1 mouse cellular context compared by ENCODE assay signal in the genomic region with DNA sequence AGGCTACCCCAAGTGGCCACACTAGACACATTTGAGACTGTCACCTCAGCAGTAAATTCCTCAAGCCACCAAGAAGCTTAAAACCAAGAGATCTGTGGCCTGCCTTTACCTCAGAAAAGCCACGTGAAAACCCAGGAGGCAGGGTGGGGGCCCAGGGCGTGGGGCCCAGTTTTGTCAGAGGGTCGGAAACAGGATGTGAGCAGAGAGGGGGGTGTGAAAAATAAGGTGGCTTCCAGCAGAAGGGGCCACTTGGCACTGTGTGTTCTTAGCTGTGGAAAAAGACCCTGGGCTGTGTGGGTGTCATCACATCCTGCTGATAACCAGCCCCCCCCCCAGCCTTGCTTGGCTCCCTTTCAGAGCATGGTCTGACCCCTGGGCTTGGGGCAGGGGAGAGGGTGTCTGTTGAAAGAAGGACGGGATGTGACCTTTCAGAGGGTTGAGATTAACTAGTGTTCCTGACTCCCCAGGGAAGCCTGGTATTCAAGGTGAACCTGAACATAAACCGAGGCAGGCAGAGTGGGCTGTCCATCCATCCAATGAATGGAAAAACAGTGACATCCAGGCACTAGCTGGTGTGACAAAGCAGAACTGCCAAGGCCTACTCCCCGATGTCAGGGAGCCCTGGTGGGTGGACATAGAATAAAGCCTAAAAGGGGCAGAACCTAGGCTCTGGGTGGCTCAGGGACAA.
TF ChIP-seq lines count a peak whose summit lies in the region.

No protein-coding gene starts in this region.

TF ChIP-seq in CH12.LX, 34 proteins besides CTCF, POLR2A, EP300 and RAD21 (continued from another document):
- no peak for TF ChIP-seq PAX5 (IDR thresholded peaks at IDR 0.05; ENCODE audit: low read length)
- no peak for TF ChIP-seq KAT2A (IDR thresholded peaks at IDR 0.05; ENCODE audit: insufficient replicate concordance, low read length)
- TF ChIP-seq ZMIZ1 (IDR thresholded peaks at IDR 0.05; ENCODE audit: low read depth, low read length), result no peak
- TF ChIP-seq IRF4 (IDR thresholded peaks at IDR 0.05; ENCODE audit: low read depth, low read length), result peak; percentile 91
- no peak for TF ChIP-seq JUND (conservative IDR thresholded peaks at IDR 0.05; ENCODE audit: low read depth, low read length)
- no peak for TF ChIP-seq NRF1 (IDR thresholded peaks at IDR 0.05; ENCODE audit: low read depth, low read length)
- TF ChIP-seq MYC (IDR thresholded peaks at IDR 0.05; ENCODE audit: low read depth, low read length), result peak; percentile 58; the same call in 1 of the 2 replicates
- TF ChIP-seq MXI1 (IDR thresholded peaks at IDR 0.05; ENCODE audit: low read depth, low read length), result peak; percentile 74; the same call in 1 of the 2 replicates
- TF ChIP-seq MEF2A (IDR thresholded peaks at IDR 0.05; ENCODE audit: borderline replicate concordance, low read depth, low read length), result peak; percentile 79
- TF ChIP-seq USF2 (conservative IDR thresholded peaks at IDR 0.05; ENCODE audit: low read depth, low read length), result no peak
- peak; percentile 68; the same call in 1 of the 2 replicates for TF ChIP-seq MAX (IDR thresholded peaks at IDR 0.05; ENCODE audit: low read length)
- TF ChIP-seq ETS1 (conservative IDR thresholded peaks at IDR 0.05; ENCODE audit: low read depth, low read length), result peak; percentile 87
- no peak for TF ChIP-seq ELF1 (IDR thresholded peaks at IDR 0.05; ENCODE audit: low read depth, low read length)
- no peak for TF ChIP-seq USF1 (IDR thresholded peaks at IDR 0.05; ENCODE audit: low read depth, low read length)
- TF ChIP-seq CHD2 (IDR thresholded peaks at IDR 0.05; ENCODE audit: low read length), result peak; percentile 58; the same call in 1 of the 2 replicates
- TF ChIP-seq ZNF384 (IDR thresholded peaks at IDR 0.05; ENCODE audit: low read depth, low read length), result no peak
- TF ChIP-seq GABPA (IDR thresholded peaks at IDR 0.05; ENCODE audit: insufficient replicate concordance, low read depth, low read length), result no peak
- TF ChIP-seq HCFC1 (IDR thresholded peaks at IDR 0.05; ENCODE audit: low read depth, low read length), result no peak
- peak; percentile 90 for TF ChIP-seq BHLHE40 (IDR thresholded peaks at IDR 0.05; ENCODE audit: low read depth, low read length)
- no peak for TF ChIP-seq UBTF (IDR thresholded peaks at IDR 0.05; ENCODE audit: low read depth, low read length)
- no peak for TF ChIP-seq ZC3H11A (IDR thresholded peaks at IDR 0.05; ENCODE audit: low read depth, low read length)
- peak; percentile 96 for TF ChIP-seq MAZ (IDR thresholded peaks at IDR 0.05; ENCODE audit: low read depth, low read length)
- TF ChIP-seq CHD1 (IDR thresholded peaks at IDR 0.05; ENCODE audit: low read depth, low read length), result no peak
- peak; percentile 77 for TF ChIP-seq MAFK (IDR thresholded peaks at IDR 0.05; ENCODE audit: insufficient replicate concordance, low read length)
- no peak for TF ChIP-seq E2F4 (IDR thresholded peaks at IDR 0.05; ENCODE audit: insufficient replicate concordance, low read depth, low read length)
- TF ChIP-seq POLR2AphosphoS2 (IDR thresholded peaks at IDR 0.05; ENCODE audit: low read depth, low read length), result no peak
- no peak for TF ChIP-seq JUN (IDR thresholded peaks at IDR 0.05; ENCODE audit: insufficient read depth, low read depth, low read length)
- TF ChIP-seq ZKSCAN1 (IDR thresholded peaks at IDR 0.05; ENCODE audit: borderline replicate concordance, low read depth, low read length), result no peak
